Mouse (Mus musculus): ENCODE results near the gene Bmp2k. TPM values are rescaled to one million over a fixed set of nuclear protein-coding genes. Genes with fewer than 3 reads are reported as not detected.
"Not testable (repeated sequence)": the region's sequence is repeated elsewhere in the genome, so short reads cannot be mapped to it uniquely, and the experiment has no call there.

Gene Bmp2k
- polyA plus RNA-seq, 1 experiment from 2014 or later: 9.2 TPM

DNA sequence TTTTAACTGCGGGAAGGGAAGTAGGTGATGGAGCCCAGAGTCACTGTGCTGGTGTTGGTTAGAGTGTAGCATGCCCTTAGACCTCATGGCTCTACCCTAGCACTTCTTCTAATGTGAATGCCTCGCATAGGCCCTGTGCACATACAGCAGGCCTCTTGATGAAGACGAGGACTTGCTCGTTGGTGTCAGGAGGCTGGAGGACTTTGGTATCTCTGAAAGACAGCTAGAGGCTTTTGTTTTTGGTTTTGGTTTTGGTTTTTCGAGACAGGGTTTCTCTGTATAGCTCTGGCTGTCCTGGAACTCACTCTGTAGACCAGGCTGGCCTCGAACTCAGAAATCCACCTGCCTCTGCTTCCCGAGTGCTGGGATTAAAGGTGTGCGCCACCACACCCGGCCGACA, 11.7 kb downstream of the Bmp2k start:
- H3K4me2 ChIP-seq; H3K9ac ChIP-seq; H3K27me3 ChIP-seq; H3K9me3 ChIP-seq; H3K4me3 ChIP-seq (replicated peaks); H3K36me3 ChIP-seq (replicated peaks); H3K4me1 ChIP-seq; H3K27ac ChIP-seq; ATAC-seq (ENCODE audit: low FRiP score): not testable (repeated sequence)
- 92% methylated on average over 10 of the region's 10 CpGs for WGBS

DNA sequence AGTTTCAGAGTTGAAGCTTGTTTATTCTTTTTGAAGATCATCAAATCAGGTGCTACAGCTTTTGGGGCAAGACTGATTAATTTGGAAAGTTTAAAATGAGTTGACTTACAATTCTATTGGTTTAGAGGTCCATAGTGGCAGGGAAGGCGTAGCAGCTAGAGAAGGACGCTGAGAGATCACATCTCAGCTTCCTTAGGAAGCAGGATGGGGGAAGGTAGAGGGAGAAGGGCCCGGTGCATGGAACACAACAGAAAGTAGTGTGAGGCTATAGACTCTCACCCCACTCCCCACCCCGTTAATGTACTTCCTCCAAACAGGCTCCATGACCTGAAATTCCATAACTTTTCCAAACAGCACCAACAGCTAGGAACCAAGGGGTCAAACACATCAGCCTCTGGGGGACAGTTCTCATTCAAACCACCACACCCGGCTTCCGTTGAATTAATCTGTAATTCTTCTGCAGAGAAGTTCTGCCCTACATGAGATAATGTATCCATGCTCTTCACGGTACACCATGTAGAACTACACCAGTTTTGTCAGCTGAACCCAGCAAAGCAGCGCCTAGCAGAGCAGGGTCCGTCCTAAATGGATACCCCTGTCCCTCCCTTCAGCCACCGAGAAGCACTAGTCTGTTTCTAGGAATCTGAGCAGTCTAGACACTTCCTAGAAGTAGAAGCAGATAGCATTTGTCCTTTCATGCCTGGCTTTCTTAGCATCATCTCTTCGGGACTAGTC, 12.3 kb downstream of the Bmp2k start:
- Histone ChIP-seq H3K4me2 (no peak overlapping the region), H3K4me1 (peaks cover 5% of the 10 kb centered on the region; the same call in 1 of the 2 replicates), H3K36me3 (replicated peaks) (no peaks in the 10 kb centered on the region), H3K4me3 (replicated peaks) (no peak overlapping the region), H3K27me3 (no peaks in the 10 kb centered on the region), H3K27ac (no peak overlapping the region), H3K9ac (no peak overlapping the region), H3K9me3 (no peaks in the 10 kb centered on the region)
- no peak for ATAC-seq (ENCODE audit: low FRiP score)
- 90% methylated on average over 11 of the region's 11 CpGs for WGBS

DNA sequence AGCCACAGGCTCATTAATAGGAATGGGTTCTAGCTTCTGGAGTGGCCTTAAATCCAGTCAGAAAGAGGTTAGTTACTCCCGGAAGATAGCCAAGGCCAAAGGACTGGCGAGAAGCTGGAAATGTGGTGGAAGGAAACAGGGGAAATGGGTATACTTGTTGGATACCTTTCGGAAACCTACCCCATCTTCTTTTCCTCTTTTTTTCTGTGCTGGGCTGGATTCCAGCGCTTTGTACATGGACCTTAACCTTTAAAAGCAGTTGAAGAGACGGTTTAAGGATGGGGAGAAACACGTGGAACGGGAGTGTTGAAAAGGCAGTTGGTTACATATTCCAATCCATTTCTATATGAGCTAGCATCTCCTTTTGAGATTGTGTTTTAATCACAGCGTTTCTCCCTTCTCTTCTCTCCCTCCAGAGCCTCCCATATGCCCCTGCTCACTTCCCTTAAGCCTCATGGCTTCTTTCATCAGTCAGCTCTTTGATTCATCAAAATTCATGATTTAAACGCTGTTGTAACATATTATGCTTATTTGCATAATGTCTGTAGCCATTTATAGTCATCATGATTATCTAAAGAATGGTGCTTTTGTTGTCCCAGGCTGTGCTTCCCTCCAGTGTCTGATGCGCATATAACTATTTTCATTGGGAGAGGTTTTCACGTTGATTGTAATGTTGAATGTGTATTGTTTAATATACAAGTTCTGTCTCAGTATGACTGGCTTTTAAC, 18.5 kb downstream of the Bmp2k start:
- H3K4me1 ChIP-seq: peaks cover 23% of the 10 kb centered on the region
- H3K9ac ChIP-seq: no peak overlapping the region
- H3K27me3 ChIP-seq: no peaks in the 10 kb centered on the region
- H3K36me3 ChIP-seq (replicated peaks): no peaks in the 10 kb centered on the region
- no peak for ATAC-seq (ENCODE audit: low FRiP score)
- no peak overlapping the region for H3K4me2 ChIP-seq
- H3K9me3 ChIP-seq: no peaks in the 10 kb centered on the region
- no peak overlapping the region for H3K4me3 ChIP-seq (replicated peaks)
- 73% methylated on average over 11 of the region's 11 CpGs for WGBS
- H3K27ac ChIP-seq: peak overlapping the region; percentile 13; the same call in 1 of the 2 replicates

DNA sequence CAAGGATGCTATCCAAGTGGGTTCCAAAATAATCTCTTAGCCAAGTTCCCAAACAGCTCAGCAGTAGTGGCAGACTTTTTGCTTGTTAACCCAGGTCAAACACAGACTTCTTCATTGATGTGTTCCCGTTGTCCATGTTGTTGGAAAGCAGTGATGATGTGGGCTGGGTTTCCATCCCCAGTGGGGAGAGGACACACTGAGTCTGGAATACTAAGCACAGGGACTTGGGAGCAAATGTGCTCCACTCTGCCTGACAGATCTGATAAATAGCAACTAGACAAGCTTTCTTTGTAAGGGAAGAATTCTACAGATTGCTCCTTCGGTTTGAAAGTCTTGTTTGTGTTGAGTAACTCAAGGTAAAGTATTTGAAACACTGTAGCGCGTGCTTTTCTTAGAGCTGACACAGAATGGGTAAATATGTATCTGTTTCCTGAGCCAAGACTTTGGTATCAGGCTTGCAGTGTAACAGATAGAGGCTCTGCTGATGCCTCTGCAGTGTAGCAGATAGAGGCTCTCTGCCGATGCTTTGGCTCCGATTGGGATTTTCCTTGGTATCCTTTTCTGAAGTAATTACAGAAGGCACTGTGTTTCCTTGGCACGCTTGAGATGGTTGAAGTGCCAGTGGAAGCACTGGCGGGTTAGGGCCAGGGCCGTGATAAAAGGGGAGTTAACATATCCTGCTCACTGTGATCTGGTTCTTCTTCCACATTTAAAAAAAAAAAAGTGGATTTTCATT, 19.5 kb downstream of the Bmp2k start:
- no peaks in the 10 kb centered on the region for H3K36me3 ChIP-seq (replicated peaks)
- H3K9me3 ChIP-seq: no peaks in the 10 kb centered on the region
- H3K4me2 ChIP-seq: no peak overlapping the region
- ATAC-seq (ENCODE audit: low FRiP score): no peak
- WGBS: 95% methylated on average over 9 of the region's 9 CpGs
- H3K4me3 ChIP-seq (replicated peaks): no peak overlapping the region
- no peak overlapping the region for H3K9ac ChIP-seq
- H3K27ac ChIP-seq: peak overlapping the region; percentile 25; the same call in 1 of the 2 replicates
- peaks cover 23% of the 10 kb centered on the region for H3K4me1 ChIP-seq
- H3K27me3 ChIP-seq: no peaks in the 10 kb centered on the region

DNA sequence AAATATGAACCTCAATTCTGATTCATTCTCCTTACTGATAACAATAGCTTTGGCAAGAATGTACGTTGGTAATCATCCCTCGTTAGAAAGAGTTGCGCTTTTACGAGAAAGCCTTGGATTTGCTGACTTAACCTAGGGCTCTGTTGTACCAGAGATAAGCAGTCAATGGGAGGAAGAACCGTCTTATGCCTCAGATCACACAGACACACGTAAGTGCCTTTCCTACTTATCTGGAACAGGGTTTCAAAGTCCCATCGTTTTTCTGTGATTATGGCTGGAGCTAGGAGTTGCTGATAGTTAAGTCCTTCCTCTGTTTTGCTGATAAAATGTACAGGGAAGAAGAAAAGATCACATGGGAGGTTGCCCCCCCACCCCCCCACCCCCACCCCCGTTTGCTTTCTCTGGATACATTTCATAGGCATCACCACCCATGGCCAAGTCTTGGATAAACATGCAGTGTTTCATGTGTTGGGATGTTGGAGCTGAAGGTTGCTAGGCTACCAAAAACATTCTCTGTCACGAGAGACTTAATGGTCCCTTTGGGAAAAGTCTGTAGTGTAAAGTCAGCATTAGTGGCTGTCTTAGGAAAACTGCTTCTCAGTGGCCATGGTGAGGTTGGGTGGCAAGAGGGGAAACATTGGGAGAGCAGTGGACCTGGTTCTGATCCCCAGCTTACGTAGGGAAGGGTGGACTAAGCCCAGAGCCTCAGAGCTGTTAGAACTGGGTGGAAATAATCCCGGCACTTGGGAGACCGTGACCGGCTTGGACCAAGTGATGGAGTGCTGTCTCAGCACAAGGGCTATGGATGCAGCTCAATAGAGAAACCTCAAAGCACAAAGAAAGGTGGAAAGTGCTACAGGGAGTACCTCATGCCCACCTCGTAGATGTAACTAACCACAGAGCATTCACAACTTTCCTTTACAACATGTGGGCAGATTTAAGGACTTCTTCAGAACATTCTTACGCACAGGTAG, 25.1 kb downstream of the Bmp2k start:
- Histone ChIP-seq H3K36me3 (replicated peaks) (no peaks in the 10 kb centered on the region), H3K4me2 (no peak overlapping the region), H3K4me1 (peaks cover 6% of the 10 kb centered on the region; the same call in 1 of the 2 replicates), H3K9ac (no peak overlapping the region), H3K4me3 (replicated peaks) (no peak overlapping the region), H3K27me3 (no peaks in the 10 kb centered on the region), H3K9me3 (no peaks in the 10 kb centered on the region), H3K27ac (no peak overlapping the region)
- WGBS: 78% methylated on average over 15 of the region's 15 CpGs
- no peak for ATAC-seq (ENCODE audit: low FRiP score)

DNA sequence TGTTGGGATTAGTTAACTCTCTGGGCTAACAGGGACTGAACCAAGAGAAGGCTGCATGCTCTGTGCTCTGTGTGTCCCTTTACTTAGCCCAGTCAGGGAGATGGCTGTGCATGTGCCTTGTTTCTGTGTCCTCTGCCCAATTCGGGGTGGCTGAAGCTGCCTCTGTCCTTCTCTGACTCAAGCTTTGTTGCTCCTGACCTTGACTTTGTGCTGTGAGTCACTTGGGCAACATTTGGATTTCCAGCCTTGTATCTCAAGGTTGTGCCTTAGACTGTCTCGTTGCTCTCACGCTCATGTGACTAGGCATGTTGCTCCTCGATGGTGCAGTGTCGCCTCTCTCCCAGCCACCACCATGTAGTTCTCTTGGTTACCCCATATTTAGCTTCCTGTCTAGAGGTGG, 27.3 kb downstream of the Bmp2k start:
- H3K4me1 ChIP-seq: peaks cover 6% of the 10 kb centered on the region; the same call in 1 of the 2 replicates
- H3K27me3 ChIP-seq: no peaks in the 10 kb centered on the region
- no peak overlapping the region for H3K4me2 ChIP-seq
- WGBS: 95% methylated on average over 5 of the region's 5 CpGs
- no peak overlapping the region for H3K9ac ChIP-seq
- H3K36me3 ChIP-seq (replicated peaks): 0 out of 2 replicates have a peak, but pooled peaks cover 2% of the 10 kb centered on the region
- H3K27ac ChIP-seq: no peak overlapping the region
- ATAC-seq (ENCODE audit: low FRiP score): no peak
- H3K9me3 ChIP-seq: no peaks in the 10 kb centered on the region
- no peak overlapping the region for H3K4me3 ChIP-seq (replicated peaks)

DNA sequence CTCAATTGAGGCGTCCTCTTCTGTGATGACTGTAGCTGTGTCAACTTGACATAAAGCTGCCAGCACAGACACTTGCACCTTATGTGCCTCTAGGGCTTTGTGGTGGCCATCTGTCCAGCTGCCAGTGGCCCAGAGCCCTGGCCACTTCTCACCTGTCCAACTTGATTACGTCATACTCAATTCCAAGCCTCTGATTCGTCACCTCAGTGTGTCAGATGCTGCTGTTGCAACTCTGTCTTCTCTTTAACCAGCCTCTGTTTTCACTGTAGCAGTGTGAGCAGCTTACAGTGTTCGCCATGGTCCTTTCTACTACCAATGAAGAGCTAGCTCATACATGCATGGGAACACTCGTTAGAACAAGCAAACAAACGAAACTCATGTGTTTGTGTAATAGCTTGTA, 28.2 kb downstream of the Bmp2k start:
- Histone ChIP-seq H3K4me3 (replicated peaks) (no peak overlapping the region), H3K27me3 (no peaks in the 10 kb centered on the region), H3K36me3 (replicated peaks) (0 out of 2 replicates have a peak, but pooled peaks cover 3% of the 10 kb centered on the region), H3K9me3 (no peaks in the 10 kb centered on the region), H3K4me2 (no peak overlapping the region), H3K4me1 (peaks cover 6% of the 10 kb centered on the region; the same call in 1 of the 2 replicates), H3K27ac (no peak overlapping the region), H3K9ac (no peak overlapping the region)
- ATAC-seq (ENCODE audit: low FRiP score): no peak
- WGBS: 84% methylated on average over 6 of the region's 6 CpGs

DNA sequence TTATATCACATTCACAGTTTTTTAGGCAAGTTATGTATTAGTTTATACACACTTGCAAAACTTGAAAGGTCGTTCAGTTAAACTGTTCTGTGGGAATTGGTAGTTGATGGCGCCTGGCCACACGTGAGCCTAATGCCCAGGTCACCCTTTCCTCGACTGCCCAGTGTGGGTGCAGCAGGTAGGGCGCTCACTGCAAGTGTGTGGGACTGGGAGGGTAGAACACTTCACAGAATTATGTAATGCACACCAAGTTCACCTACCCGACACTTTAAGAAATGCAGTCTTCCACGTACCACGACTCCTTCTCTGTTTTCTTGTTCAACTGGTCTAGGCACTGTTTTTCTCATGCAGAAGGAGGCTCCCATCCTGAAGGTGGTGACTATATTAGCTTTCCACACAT, 30.5 kb downstream of the Bmp2k start:
- H3K36me3 ChIP-seq (replicated peaks): 0 out of 2 replicates have a peak, but pooled peaks cover 3% of the 10 kb centered on the region
- no peak overlapping the region for H3K27ac ChIP-seq
- H3K4me1 ChIP-seq: no peaks in the 10 kb centered on the region
- no peak overlapping the region for H3K9ac ChIP-seq
- ATAC-seq (ENCODE audit: low FRiP score): no peak
- no peaks in the 10 kb centered on the region for H3K9me3 ChIP-seq
- H3K27me3 ChIP-seq: no peaks in the 10 kb centered on the region
- H3K4me3 ChIP-seq (replicated peaks): no peak overlapping the region
- H3K4me2 ChIP-seq: no peak overlapping the region
- 93% methylated on average over 8 of the region's 8 CpGs for WGBS

DNA sequence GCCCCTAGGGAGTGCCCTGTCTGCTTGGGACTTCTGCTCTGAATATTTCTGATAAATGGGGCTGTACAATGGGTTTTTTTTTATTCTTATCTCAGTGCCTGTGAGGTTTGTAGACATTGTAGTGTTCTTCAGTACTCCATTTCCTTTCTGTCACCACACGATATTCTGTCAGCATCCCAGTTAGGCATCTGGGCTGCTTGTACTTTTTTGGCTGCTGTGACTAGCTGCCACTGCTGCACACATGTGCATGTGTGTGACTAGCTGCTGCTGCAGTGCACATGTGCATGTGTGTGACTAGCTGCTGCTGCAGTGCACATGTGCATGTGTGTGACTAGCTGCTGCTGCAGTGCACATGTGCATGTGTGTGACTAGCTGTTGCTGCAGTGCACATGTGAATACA, 31.4 kb downstream of the Bmp2k start:
- H3K27ac ChIP-seq; H3K36me3 ChIP-seq (replicated peaks); H3K9ac ChIP-seq; H3K4me1 ChIP-seq; H3K4me2 ChIP-seq; H3K9me3 ChIP-seq; ATAC-seq (ENCODE audit: low FRiP score); H3K4me3 ChIP-seq (replicated peaks); H3K27me3 ChIP-seq: not testable (repeated sequence)
- 88% methylated on average over 1 of the region's 1 CpGs for WGBS

DNA sequence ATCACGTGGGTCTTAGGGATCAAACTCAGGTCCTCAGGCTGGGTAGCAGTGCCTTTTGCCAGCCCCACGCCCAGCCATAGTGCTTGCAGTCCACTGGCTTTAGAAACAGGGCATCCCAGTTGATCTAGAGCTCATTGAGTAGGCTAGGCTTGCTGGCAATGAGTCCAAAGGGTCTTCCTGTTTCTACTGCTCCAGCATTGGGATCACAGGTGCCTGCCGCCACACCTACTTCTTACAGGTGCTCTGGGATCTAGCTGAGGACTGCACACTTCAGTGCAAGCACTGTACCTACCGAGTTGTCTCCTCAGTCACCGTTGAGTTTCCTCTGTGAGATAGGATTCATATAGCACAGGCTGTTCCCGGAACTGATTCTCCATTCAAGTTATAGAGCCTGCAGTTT, 34.3 kb downstream of the Bmp2k start:
- Histone ChIP-seq H3K4me3 (replicated peaks) (no peak overlapping the region), H3K9ac (no peak overlapping the region), H3K9me3 (no peaks in the 10 kb centered on the region), H3K4me1 (no peaks in the 10 kb centered on the region), H3K27ac (no peak overlapping the region), H3K27me3 (no peaks in the 10 kb centered on the region), H3K36me3 (replicated peaks) (0 out of 2 replicates have a peak, but pooled peaks cover 3% of the 10 kb centered on the region), H3K4me2 (no peak overlapping the region)
- no peak for ATAC-seq (ENCODE audit: low FRiP score)
- WGBS: 92% methylated on average over 6 of the region's 6 CpGs

DNA sequence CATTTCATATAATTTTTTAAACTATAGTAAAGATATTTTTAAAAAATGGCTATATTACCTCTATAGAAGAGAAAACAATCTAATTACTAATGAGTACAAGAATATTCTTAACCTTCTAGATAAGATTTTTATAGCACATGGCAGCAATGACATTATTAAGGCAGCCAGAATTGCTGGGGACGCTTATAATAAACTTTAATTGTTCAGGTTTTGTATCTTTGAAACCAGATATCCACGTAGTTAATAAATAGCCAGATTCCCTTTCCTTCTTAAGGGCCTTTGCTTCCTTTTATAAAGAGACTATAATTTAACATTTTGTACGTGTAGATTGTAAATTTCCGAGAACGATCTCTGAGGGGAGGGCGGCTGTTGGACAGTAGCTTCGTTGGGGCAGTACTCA, 47.8 kb downstream of the Bmp2k start:
- H3K4me3 ChIP-seq (replicated peaks): no peak overlapping the region
- H3K4me2 ChIP-seq: no peak overlapping the region
- no peak overlapping the region for H3K9ac ChIP-seq
- H3K27ac ChIP-seq: no peak overlapping the region
- peaks cover 5% of the 10 kb centered on the region; the same call in 1 of the 2 replicates for H3K36me3 ChIP-seq (replicated peaks)
- H3K9me3 ChIP-seq: no peaks in the 10 kb centered on the region
- H3K4me1 ChIP-seq: no peaks in the 10 kb centered on the region
- no peak for ATAC-seq (ENCODE audit: low FRiP score)
- no peaks in the 10 kb centered on the region for H3K27me3 ChIP-seq
- WGBS: 93% methylated on average over 7 of the region's 7 CpGs
